Mouse (Mus musculus) cerebellum, adult 8-10 months (tissue): Measurements from ENCODE around the gene Paqr9.

ENCODE experiments used
- DNase-seq: peaks from one replicate; pipeline ENCODE4 v3.0.0; 2022

Gene Paqr9

GRCm38 (mm10) chr9:95581021-95581757 lies 21.7 kb downstream of the Paqr9 start:
- no peak for DNase-seq

- DNase-seq, result no peak
Measured at GRCm38 (mm10) chr9:95581758-95582515, 22.5 kb downstream of the Paqr9 start.

GRCm38 (mm10) chr9:95582555-95582954 lies 23.1 kb downstream of the Paqr9 start:
- no peak for DNase-seq

- no peak for DNase-seq
Measured at GRCm38 (mm10) chr9:95586046-95586445, 26.6 kb downstream of the Paqr9 start.

- no peak for DNase-seq
Measured at GRCm38 (mm10) chr9:95588070-95588469, 28.6 kb downstream of the Paqr9 start.

GRCm38 (mm10) chr9:95594291-95594690 lies 34.8 kb downstream of the Paqr9 start:
- DNase-seq, result no peak

- no peak for DNase-seq
Measured at GRCm38 (mm10) chr9:95597466-95598178, 38.2 kb downstream of the Paqr9 start.

GRCm38 (mm10) chr9:95598179-95598721 lies 38.8 kb downstream of the Paqr9 start:
- no peak for DNase-seq

GRCm38 (mm10) chr9:95599399-95599798 lies 39.9 kb downstream of the Paqr9 start:
- no peak for DNase-seq

- DNase-seq, result no peak
Measured at GRCm38 (mm10) chr9:95602849-95603248, 43.4 kb downstream of the Paqr9 start.

GRCm38 (mm10) chr9:95603316-95603715 lies 43.9 kb downstream of the Paqr9 start:
- no peak for DNase-seq

- no peak for DNase-seq
Measured at GRCm38 (mm10) chr9:95607196-95607595, 47.7 kb downstream of the Paqr9 start.

GRCm38 (mm10) chr9:95612246-95612768 lies 52.9 kb downstream of the Paqr9 start:
- DNase-seq, result no peak

GRCm38 (mm10) chr9:95613426-95614127 lies 54.1 kb downstream of the Paqr9 start:
- no peak for DNase-seq

GRCm38 (mm10) chr9:95614861-95615615 lies 55.6 kb downstream of the Paqr9 start:
- DNase-seq, result no peak

GRCm38 (mm10) chr9:95615961-95616360 lies 56.5 kb downstream of the Paqr9 start:
- DNase-seq, result no peak
